Mouse (Mus musculus) bone marrow macrophage, adult 2 months (primary cell): ENCODE results near the gene Bpi.

ENCODE experiments used
- CTCF ChIP-seq: IDR thresholded peaks from 2 replicates; pipeline ENCODE4 v1.5.1; 2012; ENCODE audit warnings: low read depth, mild to moderate bottlenecking, low read length, moderate library complexity
- POLR2A ChIP-seq: IDR thresholded peaks from 2 replicates; pipeline ENCODE4 v1.6.1; 2012; ENCODE audit warnings: mild to moderate bottlenecking, low read depth, low read length, borderline replicate concordance

- TF ChIP-seq CTCF = peak; percentile 21; the same call in 1 of the 2 replicates
- TF ChIP-seq POLR2A = no peak
Measured at GRCm38 (mm10) chr2:158317026-158317425, 59.1 kb downstream of the Bpi start.
